Mouse (Mus musculus) midbrain, embryonic 16.5 days (tissue): ENCODE results near the gene Osbpl3. TPM values are rescaled to one million over a fixed set of nuclear protein-coding genes. Genes with fewer than 3 reads are reported as not detected.

ENCODE experiments used
- ATAC-seq: fragments of 200-750 bp; cut with Nextera tagmentation; 2 replicates; pipeline ENCODE4 v1.8.0; 2017; ENCODE audit warnings: moderate TSS enrichment
- H3K27ac ChIP-seq: fragments of 300-500 bp; sonication (generic); 2 replicates; pipeline ENCODE4 v1.5.1; 2014; ENCODE audit warnings: mild to moderate bottlenecking, low read length, mixed read lengths
- H3K27me3 ChIP-seq: fragments of 300-500 bp; sonication (generic); 2 replicates; pipeline ENCODE4 v1.6.1; 2014; ENCODE audit warnings: low read depth, low read length, mixed read lengths; ENCODE audit not compliant: control insufficient read depth, insufficient read depth
- H3K36me3 ChIP-seq: fragments of 300-500 bp; sonication (generic); 2 replicates; pipeline ENCODE4 v1.6.1; 2014; ENCODE audit warnings: mild to moderate bottlenecking, low read length, moderate library complexity, mixed read lengths; ENCODE audit not compliant: control insufficient read depth, insufficient read depth
- H3K4me1 ChIP-seq: fragments of 300-500 bp; sonication (generic); 2 replicates; pipeline ENCODE4 v1.6.1; 2014; ENCODE audit warnings: mild to moderate bottlenecking, low read length, mixed read lengths; ENCODE audit not compliant: control insufficient read depth, insufficient read depth
- H3K4me2 ChIP-seq: fragments of 300-500 bp; sonication (generic); 2 replicates; pipeline ENCODE4 v1.6.1; 2014; ENCODE audit warnings: mild to moderate bottlenecking, low read length, mixed read lengths
- H3K4me3 ChIP-seq: fragments of 300-500 bp; sonication (generic); 2 replicates; pipeline ENCODE4 v1.5.1; 2014; ENCODE audit warnings: low read depth, mild to moderate bottlenecking, low read length, moderate library complexity, mixed read lengths
- H3K9ac ChIP-seq: fragments of 300-500 bp; sonication (generic); 2 replicates; pipeline ENCODE4 v1.6.1; 2014; ENCODE audit warnings: low read depth, low read length, mixed read lengths
- H3K9me3 ChIP-seq: fragments of 300-500 bp; sonication (generic); replicated peaks from 2 replicates; pipeline ENCODE4 v1.6.1; 2014; ENCODE audit warnings: mild to moderate bottlenecking, low read length, mixed read lengths; ENCODE audit not compliant: control insufficient read depth, poor library complexity, severe bottlenecking
- WGBS: fragments of 180-500 bp; shearing (Covaris S2); extraction: QIAGEN DNeasy Blood & Tissue Kit; methylation state at CpG from one replicate; pipeline ENCODE4 v1.1.7; 2014; 5-methylcytosine and 5-hydroxymethylcytosine counted together
- polyA plus RNA-seq: library from polyadenylated mRNA; unstranded; fragments of >200 nt; fragmentation: Nextera tagmentation; extraction: Ambion mirVana; gene quantifications from 2 replicates; pipeline ENCODE4 v1.2.1, GENCODE M21; 2015

Osbpl3 gene
- polyA plus RNA-seq, 1 experiment from 2014 or later: 6.0 TPM

DNA sequence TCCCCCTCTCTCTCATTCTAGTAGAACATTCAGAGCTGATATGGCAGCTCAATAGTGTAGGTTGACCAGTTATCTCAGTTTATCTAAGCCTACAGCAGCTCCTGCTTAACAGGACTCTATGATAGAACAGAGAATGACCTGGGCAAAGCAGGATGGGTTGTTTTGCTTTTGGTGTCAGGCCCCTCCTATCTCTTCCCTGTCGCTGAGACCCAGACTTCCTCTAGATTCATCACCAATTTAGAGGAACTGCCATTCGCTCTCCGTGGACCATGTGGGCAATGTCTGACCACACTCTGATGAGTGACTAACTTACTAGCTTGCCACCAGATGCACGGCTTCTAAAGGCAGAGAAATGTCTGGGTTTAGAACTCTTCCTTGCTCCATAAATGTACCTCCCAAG lies 164.4 kb downstream of the Osbpl3 start:
- 90% methylated on average over 4 of the region's 4 CpGs for WGBS
- Histone ChIP-seq H3K4me3 (no peak overlapping the region), H3K36me3 (no peaks in the 10 kb centered on the region), H3K27me3 (no peaks in the 10 kb centered on the region), H3K9me3 (no peaks in the 10 kb centered on the region), H3K4me2 (no peak overlapping the region), H3K27ac (no peak overlapping the region), H3K9ac (no peak overlapping the region), H3K4me1 (no peaks in the 10 kb centered on the region)
- ATAC-seq: no peak

DNA sequence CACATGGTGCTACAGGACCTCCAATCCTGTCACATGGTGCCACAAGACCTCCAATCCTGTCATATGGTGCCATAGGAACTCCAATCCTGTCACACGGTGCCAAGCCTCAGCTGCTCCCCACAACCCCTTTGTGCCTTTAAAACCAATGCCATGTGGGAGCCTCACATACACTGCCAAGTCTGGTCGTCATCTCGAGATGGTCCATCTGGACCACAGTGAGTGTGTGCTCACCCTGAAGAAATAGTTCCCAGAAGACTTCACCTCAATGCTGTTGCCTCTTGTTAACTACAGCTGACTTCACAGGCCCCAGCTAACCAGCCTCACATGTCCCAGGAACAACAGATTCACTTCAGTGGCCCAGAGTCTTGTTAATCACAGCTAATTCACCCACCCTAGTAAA lies 169.1 kb downstream of the Osbpl3 start:
- no peak overlapping the region for H3K4me2 ChIP-seq
- no peaks in the 10 kb centered on the region for H3K27me3 ChIP-seq
- no peaks in the 10 kb centered on the region for H3K4me1 ChIP-seq
- H3K27ac ChIP-seq: no peak overlapping the region
- no peak overlapping the region for H3K4me3 ChIP-seq
- no peak for ATAC-seq
- no peak overlapping the region for H3K9ac ChIP-seq
- WGBS: 86% methylated on average over 3 of the region's 3 CpGs
- no peaks in the 10 kb centered on the region for H3K36me3 ChIP-seq
- H3K9me3 ChIP-seq: no peaks in the 10 kb centered on the region

DNA sequence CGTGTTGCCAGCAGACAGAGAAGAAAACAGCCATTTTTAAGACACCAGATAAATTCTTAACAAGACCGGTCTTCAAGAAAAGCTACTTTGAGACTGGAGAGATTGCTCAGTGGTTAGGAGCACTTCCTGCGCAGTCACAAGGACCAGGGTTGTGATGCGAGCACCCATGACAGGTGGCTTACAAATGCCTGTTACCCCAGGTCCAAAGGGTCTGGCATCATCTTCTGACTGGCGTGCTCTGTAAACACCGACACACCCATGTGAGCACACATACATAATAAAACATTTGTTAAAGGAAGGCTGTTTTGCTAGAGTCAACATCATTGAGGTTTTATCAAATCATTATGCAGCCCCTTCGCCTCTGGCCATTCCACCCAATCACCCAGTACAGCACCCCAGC lies 176.4 kb downstream of the Osbpl3 start:
- Histone ChIP-seq H3K9ac (no peak overlapping the region), H3K27me3 (no peaks in the 10 kb centered on the region), H3K4me3 (no peak overlapping the region), H3K4me1 (no peaks in the 10 kb centered on the region), H3K27ac (no peak overlapping the region), H3K4me2 (no peak overlapping the region), H3K36me3 (no peaks in the 10 kb centered on the region), H3K9me3 (no peaks in the 10 kb centered on the region)
- no peak for ATAC-seq
- WGBS: 88% methylated on average over 7 of the region's 7 CpGs

DNA sequence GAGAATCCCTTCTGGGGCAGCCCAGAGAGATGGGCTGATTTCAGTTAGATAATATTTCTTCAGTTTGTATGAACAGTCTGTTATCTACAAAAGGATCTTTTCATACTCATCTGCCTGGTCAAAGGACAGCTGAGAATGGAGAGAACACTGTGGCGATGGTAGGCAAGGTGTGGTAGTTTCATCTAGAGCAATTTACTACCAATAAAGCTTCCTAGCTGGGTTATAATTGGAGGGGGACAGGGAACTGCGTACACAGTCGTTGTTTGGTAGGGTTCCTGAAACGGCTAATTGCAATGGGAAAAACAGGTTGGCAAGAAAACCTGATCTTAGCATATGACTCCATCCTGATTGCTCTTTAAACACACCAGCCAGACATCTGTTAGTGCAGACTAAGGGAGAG lies 182.1 kb downstream of the Osbpl3 start:
- H3K36me3 ChIP-seq: no peaks in the 10 kb centered on the region

DNA sequence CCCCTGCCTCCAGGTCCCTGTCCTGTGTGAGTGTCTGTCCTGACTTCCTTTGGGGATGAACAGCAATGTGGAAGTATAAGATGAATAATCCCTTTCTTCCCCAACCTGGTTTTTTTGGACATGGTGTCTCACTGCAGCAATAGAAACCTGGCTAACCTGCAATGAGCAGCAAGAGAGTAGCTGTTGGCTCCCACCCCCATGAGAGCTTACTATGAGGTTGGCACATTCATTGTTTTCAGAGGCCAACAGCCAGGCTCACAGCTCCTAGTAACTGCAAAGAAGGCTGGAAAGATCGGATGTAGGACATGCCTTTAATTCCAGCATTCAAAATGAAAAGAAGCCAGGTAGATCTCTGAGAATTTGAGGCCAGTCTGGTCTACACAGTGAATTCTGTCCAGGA lies 182.6 kb downstream of the Osbpl3 start:
- no peaks in the 10 kb centered on the region for H3K9me3 ChIP-seq
- no peak overlapping the region for H3K4me2 ChIP-seq
- H3K9ac ChIP-seq: no peak overlapping the region
- no peak overlapping the region for H3K27ac ChIP-seq
- H3K27me3 ChIP-seq: no peaks in the 10 kb centered on the region
- no peaks in the 10 kb centered on the region for H3K4me1 ChIP-seq
- ATAC-seq: no peak
- H3K4me3 ChIP-seq: no peak overlapping the region
- WGBS: 68% methylated on average over 1 of the region's 1 CpGs
- H3K36me3 ChIP-seq: no peaks in the 10 kb centered on the region

More for the DNA sequence above, 182.1 kb downstream of the Osbpl3 start:
- no peaks in the 10 kb centered on the region for H3K27me3 ChIP-seq
- H3K4me3 ChIP-seq: no peak overlapping the region
- no peak for ATAC-seq
- no peak overlapping the region for H3K4me2 ChIP-seq
- H3K27ac ChIP-seq: no peak overlapping the region
- H3K4me1 ChIP-seq: no peaks in the 10 kb centered on the region
- H3K9me3 ChIP-seq: no peaks in the 10 kb centered on the region
- no peak overlapping the region for H3K9ac ChIP-seq
- 84% methylated on average over 4 of the region's 4 CpGs for WGBS

DNA sequence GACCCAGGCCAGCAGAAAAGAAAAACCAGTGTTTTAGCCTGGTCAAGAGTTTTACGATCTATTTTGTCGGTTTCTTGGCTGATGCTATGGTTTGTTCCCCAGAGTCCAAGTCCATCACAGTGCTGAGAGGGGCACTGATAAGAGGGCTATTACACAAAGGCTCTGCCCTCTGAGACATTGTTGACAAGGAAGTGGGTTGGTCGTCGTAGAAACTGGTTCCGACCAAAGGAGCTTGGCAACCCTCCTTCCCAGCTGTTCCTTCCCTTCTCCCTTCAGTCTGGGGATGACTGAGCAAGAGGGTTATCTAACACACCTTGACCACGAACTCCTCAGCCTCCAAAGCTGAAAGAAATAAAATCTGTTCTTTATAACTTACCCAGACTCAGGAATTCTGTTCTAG lies 192.3 kb downstream of the Osbpl3 start, which contains the start of gene Gsdme:
Gene Gsdme, minus strand, starts transcription at position 193 of the 400 bp plus-strand sequence.
- no peak within 1 kb of the TSS for H3K27ac ChIP-seq
- H3K9me3 ChIP-seq: no peaks in the 10 kb centered on the region
- no peak within 1 kb of the TSS for H3K4me2 ChIP-seq
- no peak within 1 kb of the TSS for H3K4me3 ChIP-seq
- no peak within 1 kb of the TSS for H3K9ac ChIP-seq
- H3K27me3 ChIP-seq: no peaks in the 10 kb centered on the region
- WGBS: 86% methylated on average over 6 of the region's 6 CpGs
- H3K4me1 ChIP-seq: peaks cover 22% of the 10 kb centered on the region
- no peaks in the 10 kb centered on the region for H3K36me3 ChIP-seq
- no peak for ATAC-seq

DNA sequence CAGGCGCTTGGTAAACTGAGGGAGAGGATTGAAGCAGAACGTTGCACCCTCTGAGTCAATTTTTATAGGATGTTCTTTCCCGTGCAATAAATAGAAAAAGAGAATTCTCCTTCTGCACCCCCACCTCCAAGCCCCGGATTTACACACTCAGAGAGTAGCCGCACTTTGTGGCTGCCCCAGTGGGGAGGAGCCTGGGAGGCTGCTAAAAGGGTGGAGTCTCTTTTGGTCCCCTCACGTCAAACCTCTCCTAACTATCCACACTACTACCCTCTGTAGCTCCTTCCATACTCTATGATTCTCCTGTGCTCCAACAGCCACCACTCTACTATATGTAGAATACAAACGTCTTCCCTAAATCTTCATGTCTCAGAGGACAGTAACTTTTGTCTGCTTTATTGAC lies 193.7 kb downstream of the Osbpl3 start:
- Histone ChIP-seq H3K4me1 (peaks cover 22% of the 10 kb centered on the region), H3K9me3 (no peaks in the 10 kb centered on the region), H3K4me2 (peak overlapping the region; percentile 83), H3K36me3 (no peaks in the 10 kb centered on the region), H3K27ac (peak overlapping the region; percentile 88), H3K27me3 (no peaks in the 10 kb centered on the region), H3K9ac (peak overlapping the region; percentile 88; the same call in 1 of the 2 replicates), H3K4me3 (peak overlapping the region; percentile 58)
- 23% methylated on average over 7 of the region's 7 CpGs for WGBS
- ATAC-seq: peak; percentile 37; the same call in 1 of the 2 replicates

DNA sequence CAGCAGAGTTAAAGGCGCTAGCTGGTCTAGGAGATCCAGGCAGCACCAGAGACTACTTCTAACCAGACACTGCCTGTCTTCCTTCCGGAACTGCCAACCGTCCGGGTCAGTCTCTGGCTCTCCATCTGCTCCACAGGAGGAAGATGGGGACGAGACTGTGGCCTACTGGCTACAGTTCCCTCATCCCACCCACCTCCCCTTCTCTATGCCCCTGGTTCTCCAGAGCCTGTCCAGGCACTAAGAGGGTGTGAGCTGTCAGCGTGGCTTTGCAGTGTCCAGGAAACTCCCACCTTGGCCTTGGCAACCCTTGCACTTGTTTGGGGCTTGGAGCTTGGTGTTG lies 194.1 kb downstream of the Osbpl3 start:
- Histone ChIP-seq H3K9ac (peak overlapping the region; percentile 88), H3K27ac (peak overlapping the region; percentile 88), H3K9me3 (no peaks in the 10 kb centered on the region), H3K4me2 (peak overlapping the region; percentile 83), H3K36me3 (no peaks in the 10 kb centered on the region), H3K4me3 (peak overlapping the region; percentile 58), H3K4me1 (peaks cover 22% of the 10 kb centered on the region), H3K27me3 (no peaks in the 10 kb centered on the region)
- no peak for ATAC-seq
- under 1% methylated on average over 6 of the region's 6 CpGs for WGBS

DNA sequence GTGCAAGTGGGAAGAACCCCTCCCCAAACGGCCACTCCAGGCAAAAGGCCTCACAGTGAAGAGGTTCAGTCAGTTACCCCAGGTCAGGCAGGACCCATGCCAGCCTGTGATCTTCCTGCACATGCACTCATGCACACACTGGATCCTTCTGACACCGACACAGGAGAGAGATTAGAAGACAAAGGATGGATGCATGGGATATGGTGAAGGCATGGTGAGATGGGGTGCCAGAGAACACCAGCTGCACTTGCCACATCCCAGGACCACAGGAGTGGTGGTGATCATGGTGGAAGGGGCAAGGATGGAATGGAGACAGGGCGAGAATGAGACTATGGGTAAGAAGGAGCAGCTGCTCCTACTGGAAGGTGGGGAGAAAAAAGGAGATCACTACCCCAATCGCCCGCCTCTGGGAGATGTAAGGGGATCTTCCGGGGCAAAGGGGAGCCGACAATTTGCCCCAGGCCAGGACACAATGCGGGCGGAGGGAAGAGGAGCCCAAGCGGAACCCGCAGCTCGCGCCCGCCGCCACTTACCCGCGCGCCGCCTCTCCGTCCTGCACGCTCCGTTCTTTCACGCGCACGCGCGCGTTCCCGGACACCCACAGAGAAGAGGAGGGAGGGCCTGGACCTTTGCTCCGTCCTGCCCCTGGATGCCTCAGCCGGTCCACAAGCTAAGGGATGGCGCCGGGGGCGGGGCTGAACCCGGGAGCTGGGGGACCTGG lies 194.6 kb downstream of the Osbpl3 start:
- H3K4me3 ChIP-seq: peak overlapping the region; percentile 58
- no peaks in the 10 kb centered on the region for H3K27me3 ChIP-seq
- peak overlapping the region; percentile 88 for H3K9ac ChIP-seq
- peak overlapping the region; percentile 83 for H3K4me2 ChIP-seq
- peak; percentile 92 for ATAC-seq
- 1% methylated on average over 35 of the region's 35 CpGs for WGBS
- H3K27ac ChIP-seq: peak overlapping the region; percentile 88
- no peaks in the 10 kb centered on the region for H3K9me3 ChIP-seq
- no peaks in the 10 kb centered on the region for H3K36me3 ChIP-seq
- peaks cover 22% of the 10 kb centered on the region for H3K4me1 ChIP-seq
